Mouse (Mus musculus) liver, adult 2 months (tissue): ENCODE results near the gene Vangl1. TPM values are rescaled to one million over a fixed set of nuclear protein-coding genes. Genes with fewer than 3 reads are reported as not detected.

Experiments used
- DNase-seq: peaks from one replicate; pipeline ENCODE4 v3.0.0-alpha.2; 2011; ENCODE audit warnings: low read depth, low spot score; ENCODE audit errors: extremely low read depth
- H3K27ac ChIP-seq: fragments of 200-500 bp; replicated peaks from 2 replicates; pipeline ENCODE4 v1.5.1; 2012; ENCODE audit warnings: low read depth, mild to moderate bottlenecking, control low read depth, inconsistent platforms, low read length; ENCODE audit not compliant: insufficient read depth
- H3K27me3 ChIP-seq: fragments of 200-500 bp; 2 replicates; pipeline ENCODE4 v1.6.1; 2012; ENCODE audit warnings: mild to moderate bottlenecking, moderate library complexity, low read length, inconsistent platforms; ENCODE audit not compliant: control insufficient read depth, insufficient read depth
- H3K36me3 ChIP-seq: fragments of 200-500 bp; 2 replicates; pipeline ENCODE4 v1.6.1; 2012; ENCODE audit warnings: low read length, inconsistent platforms; ENCODE audit not compliant: control insufficient read depth, insufficient read depth
- H3K4me1 ChIP-seq: fragments of 200-500 bp; 2 replicates; pipeline ENCODE4 v1.6.1; 2011; ENCODE audit warnings: low read length; ENCODE audit not compliant: control insufficient read depth, insufficient read depth
- H3K4me3 ChIP-seq: fragments of 200-500 bp; 2 replicates; pipeline ENCODE4 v1.5.1; 2011; ENCODE audit warnings: low read depth, mild to moderate bottlenecking, control low read depth, low read length, moderate library complexity; ENCODE audit not compliant: insufficient read depth
- H3K79me2 ChIP-seq: fragments of 200-500 bp; 2 replicates; pipeline ENCODE4 v1.6.1; 2012; ENCODE audit warnings: inconsistent platforms, mild to moderate bottlenecking, low read length, moderate library complexity; ENCODE audit not compliant: control insufficient read depth, insufficient read depth
- H3K9ac ChIP-seq: fragments of 200-500 bp; 2 replicates; pipeline ENCODE4 v1.6.1; 2012; ENCODE audit warnings: low read depth, mild to moderate bottlenecking, control low read depth, inconsistent platforms, low read length
- CTCF ChIP-seq: fragments of 200-500 bp; IDR thresholded peaks from 2 replicates; pipeline ENCODE4 v1.5.1; 2011; ENCODE audit warnings: low read depth, low read length, control low read depth
- POLR2A ChIP-seq: fragments of 200-500 bp; IDR thresholded peaks from 2 replicates; pipeline ENCODE4 v1.6.1; 2011; ENCODE audit warnings: low read length, control low read depth; ENCODE audit not compliant: insufficient read depth; ENCODE audit errors: extremely low read depth
- WGBS: fragments of 180-500 bp; shearing (Covaris S2); methylation state at CpG from one replicate; pipeline ENCODE4 v1.1.7; 2018; 5-methylcytosine and 5-hydroxymethylcytosine counted together
- polyA plus RNA-seq: library from polyadenylated mRNA; depleted of rRNA; stranded (reverse); fragments of >200 nt; gene quantifications from 2 replicates; pipeline ENCODE4 v1.2.3, GENCODE M21; 2012
- total RNA-seq: library from RNA; depleted of rRNA; stranded (reverse); fragments of >200 nt; gene quantifications from 2 replicates; pipeline ENCODE4 v1.2.3, GENCODE M21; 2014

Gene Vangl1
- total and polyA plus RNA-seq, 2 experiments: 3.6 to 7.8 TPM

- Histone ChIP-seq H3K27ac (peak overlapping the region; percentile 25), H3K79me2 (0 out of 2 replicates have a peak, but pooled peaks cover 7% of the 10 kb centered on the region), H3K9ac (no peak overlapping the region), H3K36me3 (peaks cover 3% of the 10 kb centered on the region; the same call in 1 of the 2 replicates), H3K4me1 (peaks cover 4% of the 10 kb centered on the region; the same call in 1 of the 2 replicates), H3K4me3 (no peak overlapping the region), H3K27me3 (no peaks in the 10 kb centered on the region)
- 77% methylated on average over 20 of the region's 20 CpGs for WGBS
- TF ChIP-seq CTCF (no peak), POLR2A (no peak)
- no peak for DNase-seq
These were observed 10.8 kb downstream of the Vangl1 start for GRCm38 (mm10) chr3:102193488-102194290.

DNA sequence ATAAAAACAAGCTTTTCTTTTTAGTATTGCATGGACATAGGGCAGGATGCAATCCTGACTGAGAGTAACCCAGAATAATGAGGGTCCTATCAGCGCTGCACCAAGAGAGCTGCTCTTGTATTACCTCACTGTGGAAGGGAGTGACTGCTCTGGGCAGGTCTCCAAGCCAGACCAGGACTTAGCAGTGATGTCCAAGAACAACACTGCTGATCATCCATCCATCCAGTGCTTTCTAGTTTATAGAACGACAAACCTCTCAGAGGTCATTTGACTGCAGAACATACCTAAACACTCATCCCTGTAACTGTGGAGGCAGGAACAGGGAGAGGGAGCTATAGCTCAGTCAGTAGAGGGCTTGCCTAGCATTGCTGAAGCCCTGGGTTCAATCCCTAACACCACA is 11.9 kb downstream of the Vangl1 start:
- Histone ChIP-seq H3K9ac (no peak overlapping the region), H3K4me3 (no peak overlapping the region), H3K27me3 (no peaks in the 10 kb centered on the region), H3K79me2 (0 out of 2 replicates have a peak, but pooled peaks cover 4% of the 10 kb centered on the region), H3K4me1 (peaks cover 5% of the 10 kb centered on the region; the same call in 1 of the 2 replicates), H3K36me3 (peaks cover 3% of the 10 kb centered on the region; the same call in 1 of the 2 replicates), H3K27ac (no peak overlapping the region)
- no peak for DNase-seq
- 51% methylated on average over 2 of the region's 2 CpGs for WGBS
- TF ChIP-seq POLR2A (no peak), CTCF (no peak)

- Histone ChIP-seq H3K27ac (no peak overlapping the region), H3K9ac (no peak overlapping the region), H3K4me3 (no peak overlapping the region), H3K4me1 (peaks cover 6% of the 10 kb centered on the region; the same call in 1 of the 2 replicates), H3K27me3 (no peaks in the 10 kb centered on the region), H3K79me2 (0 out of 2 replicates have a peak, but pooled peaks cover 4% of the 10 kb centered on the region), H3K36me3 (peaks cover 3% of the 10 kb centered on the region; the same call in 1 of the 2 replicates)
- DNase-seq: no peak
- 81% methylated on average over 3 of the region's 3 CpGs for WGBS
- no peak for TF ChIP-seq CTCF
- no peak for TF ChIP-seq POLR2A
These were observed 12.9 kb downstream of the Vangl1 start for GRCm38 (mm10) chr3:102191575-102191974.

DNA sequence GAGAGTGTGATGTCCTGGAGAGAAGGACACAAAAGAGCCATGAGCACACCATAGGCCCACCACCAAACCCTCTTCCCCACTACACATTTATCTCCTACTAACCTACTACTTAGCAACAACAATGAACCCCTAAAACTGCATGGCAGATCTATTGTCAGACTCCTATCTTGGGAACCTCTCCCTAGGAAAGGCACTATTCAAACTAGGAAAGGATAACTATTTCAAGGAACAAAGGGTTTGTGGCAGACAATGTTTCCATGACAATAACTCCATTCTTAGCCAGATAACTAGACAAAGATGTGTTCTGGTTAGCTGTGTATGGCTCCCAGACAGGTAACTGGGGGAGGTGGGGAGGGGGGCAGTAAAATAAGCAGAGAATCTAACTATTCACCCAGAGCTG is 13.9 kb downstream of the Vangl1 start:
- no peak for TF ChIP-seq CTCF
- no peak for TF ChIP-seq POLR2A
- H3K27me3 ChIP-seq: no peaks in the 10 kb centered on the region
- no peak overlapping the region for H3K27ac ChIP-seq
- no peak overlapping the region for H3K4me3 ChIP-seq
- 0 out of 2 replicates have a peak, but pooled peaks cover 4% of the 10 kb centered on the region for H3K79me2 ChIP-seq
- H3K4me1 ChIP-seq: peaks cover 6% of the 10 kb centered on the region; the same call in 1 of the 2 replicates
- DNase-seq: no peak
- H3K36me3 ChIP-seq: peaks cover 2% of the 10 kb centered on the region; the same call in 1 of the 2 replicates
- H3K9ac ChIP-seq: no peak overlapping the region

- H3K36me3 ChIP-seq: peaks cover 2% of the 10 kb centered on the region; the same call in 1 of the 2 replicates
- no peak overlapping the region for H3K27ac ChIP-seq
- H3K4me1 ChIP-seq: peaks cover 6% of the 10 kb centered on the region; the same call in 1 of the 2 replicates
- H3K79me2 ChIP-seq: 0 out of 2 replicates have a peak, but pooled peaks cover 4% of the 10 kb centered on the region
- H3K4me3 ChIP-seq: no peak overlapping the region
- 73% methylated on average over 4 of the region's 4 CpGs for WGBS
- H3K9ac ChIP-seq: no peak overlapping the region
- no peak for DNase-seq
- no peak for TF ChIP-seq CTCF
- TF ChIP-seq POLR2A: no peak
- H3K27me3 ChIP-seq: no peaks in the 10 kb centered on the region
These were observed 14.5 kb downstream of the Vangl1 start for GRCm38 (mm10) chr3:102190015-102190414.

DNA sequence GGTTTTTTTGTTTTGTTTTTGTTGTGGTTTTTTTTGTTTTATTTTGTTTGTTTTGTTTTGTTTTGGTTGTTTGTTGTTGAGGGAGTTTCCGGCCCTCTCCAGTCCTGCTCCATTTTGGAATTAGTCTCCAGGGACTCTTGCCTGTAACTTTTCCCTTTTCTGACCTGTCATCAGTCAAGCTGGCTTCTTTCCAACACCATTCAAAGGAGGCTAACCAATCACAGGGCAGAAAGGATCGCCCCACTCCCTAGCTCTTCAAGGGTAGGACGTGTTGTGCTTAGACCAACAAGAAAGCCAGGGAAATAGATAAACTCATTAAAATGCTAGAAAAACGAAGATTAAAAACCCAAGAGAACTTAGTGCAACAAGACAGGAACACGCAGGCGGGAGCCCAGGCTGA is 15.5 kb downstream of the Vangl1 start:
- no peak for DNase-seq
- H3K4me1 ChIP-seq: peaks cover 6% of the 10 kb centered on the region; the same call in 1 of the 2 replicates
- H3K4me3 ChIP-seq: no peak overlapping the region
- H3K27me3 ChIP-seq: no peaks in the 10 kb centered on the region
- no peaks in the 10 kb centered on the region for H3K36me3 ChIP-seq
- H3K79me2 ChIP-seq: 0 out of 2 replicates have a peak, but pooled peaks cover 4% of the 10 kb centered on the region
- no peak for TF ChIP-seq CTCF
- no peak for TF ChIP-seq POLR2A
- H3K27ac ChIP-seq: no peak overlapping the region
- WGBS: 78% methylated on average over 6 of the region's 6 CpGs
- H3K9ac ChIP-seq: no peak overlapping the region
